In the genomic region with DNA sequence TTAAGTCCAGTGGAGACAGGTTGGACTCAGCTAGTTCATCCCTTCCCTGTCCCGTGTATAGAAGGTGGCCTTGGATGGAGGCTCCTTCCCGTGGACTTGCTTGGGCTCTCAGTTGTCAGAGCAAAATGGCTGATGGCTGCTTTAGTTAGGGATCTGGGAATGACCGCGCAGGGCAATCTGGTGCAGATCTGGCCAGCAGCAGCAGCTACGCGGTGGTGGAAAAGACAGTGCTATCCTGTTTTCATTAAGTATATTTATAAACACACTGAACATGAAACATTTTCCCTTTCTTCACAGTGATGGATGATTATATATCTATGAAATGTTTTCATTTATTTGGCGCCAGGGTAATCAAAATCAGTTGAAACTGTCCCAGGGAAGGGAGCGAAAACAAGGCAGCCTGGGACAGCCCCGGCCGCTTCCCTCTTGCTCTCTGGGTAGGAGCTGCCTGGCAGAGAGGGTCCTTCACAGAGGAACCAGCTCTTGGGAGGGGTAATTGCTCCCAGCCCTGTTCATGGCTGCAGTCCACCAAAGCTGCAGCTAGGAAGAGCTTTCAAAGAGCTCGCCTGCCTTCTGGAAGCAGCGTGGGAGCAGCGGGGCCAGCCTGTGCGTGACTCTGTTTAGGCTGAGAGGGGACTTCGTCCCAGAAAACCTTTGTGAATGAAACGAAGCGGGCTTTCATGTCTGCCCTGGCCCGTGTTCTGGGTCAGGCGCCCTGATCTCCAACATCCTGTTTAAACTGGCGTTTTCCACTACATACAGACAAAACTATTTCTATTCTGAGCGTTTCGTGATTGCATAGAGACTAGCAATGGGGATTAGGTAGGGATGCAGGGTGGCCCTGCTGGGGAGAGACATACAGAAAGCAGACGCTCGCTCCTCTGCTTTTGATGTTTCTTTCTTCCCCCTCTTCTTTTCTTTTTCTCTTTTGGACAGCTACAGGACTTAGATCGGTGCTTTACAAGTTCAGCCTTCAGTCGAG, we compare ENCODE assay signal across 10 mouse cellular contexts. TPM values are rescaled to one million over a fixed set of nuclear protein-coding genes. Genes with fewer than 3 reads are reported as not detected.
A peak's percentile ranks its signal among the peaks of the same experiment; 100 is the strongest.
DNase-seq lines count a peak whose midpoint lies in the region; ATAC-seq and TF ChIP-seq lines count a peak whose summit lies in the region.
"Had no signal": no experiment of that assay in that cellular context is flagged by ENCODE, and none has a peak within 500 bp of the region (broad histone marks: within the 10 kb centered on the region; RNA-seq: fewer than 3 reads in every experiment).

No protein-coding gene starts in this region.

- no peaks in the 10 kb centered on the region for H3K36me3 ChIP-seq in hindbrain, embryonic 11.5 days (ENCODE audit: control insufficient read depth, insufficient read depth, low read length)
- H3K36me3 ChIP-seq in hindbrain, embryonic 13.5 days, result no peaks in the 10 kb centered on the region
- no peaks in the 10 kb centered on the region for H3K36me3 ChIP-seq in embryonic facial prominence, embryonic 15.5 days

- no peak for TF ChIP-seq POLR2A in brain, embryonic 14.5 days (IDR thresholded peaks at IDR 0.05; ENCODE audit: borderline replicate concordance, extremely low read depth, insufficient read depth, insufficient read length, poor library complexity, severe bottlenecking)

- H3K27ac ChIP-seq in hindbrain, embryonic 11.5 days (ENCODE audit: low read depth, low read length), result no peak overlapping the region
- no peak overlapping the region for H3K27ac ChIP-seq in hindbrain, embryonic 13.5 days
- peak overlapping the region; percentile 70 for H3K27ac ChIP-seq in embryonic facial prominence, embryonic 15.5 days (replicated peaks)

- H3K9ac ChIP-seq in hindbrain, embryonic 11.5 days (ENCODE audit: low read depth, low read length), result no peak overlapping the region
- no peak overlapping the region for H3K9ac ChIP-seq in hindbrain, embryonic 13.5 days
- no peak overlapping the region for H3K9ac ChIP-seq in embryonic facial prominence, embryonic 15.5 days

- H3K9me3 ChIP-seq in hindbrain, embryonic 11.5 days (ENCODE audit: control insufficient read depth, low read length), result no peaks in the 10 kb centered on the region
- no peaks in the 10 kb centered on the region for H3K9me3 ChIP-seq in hindbrain, embryonic 13.5 days
- no peaks in the 10 kb centered on the region for H3K9me3 ChIP-seq in embryonic facial prominence, embryonic 15.5 days (replicated peaks)

- ATAC-seq in hindbrain, embryonic 11.5 days (ENCODE audit: low FRiP score), result no peak
- no peak for ATAC-seq in hindbrain, embryonic 13.5 days (ENCODE audit: low FRiP score)
- ATAC-seq in embryonic facial prominence, embryonic 15.5 days (ENCODE audit: insufficient number of reproducible peaks, low FRiP score, low TSS enrichment, low read depth), result peak; percentile 89

- no peak overlapping the region for H3K4me2 ChIP-seq in hindbrain, embryonic 11.5 days (replicated peaks; ENCODE audit: low read depth, low read length)
- no peak overlapping the region for H3K4me2 ChIP-seq in hindbrain, embryonic 13.5 days
- H3K4me2 ChIP-seq in embryonic facial prominence, embryonic 15.5 days (replicated peaks), result peak overlapping the region; percentile 39

- H3K27me3 ChIP-seq in hindbrain, embryonic 11.5 days (ENCODE audit: control insufficient read depth, insufficient read depth, low read length), result no peaks in the 10 kb centered on the region
- no peaks in the 10 kb centered on the region for H3K27me3 ChIP-seq in hindbrain, embryonic 13.5 days
- H3K27me3 ChIP-seq in embryonic facial prominence, embryonic 15.5 days, result no peaks in the 10 kb centered on the region

- WGBS in hindbrain, embryonic 11.5 days, result 57% methylated on average over 26 of the region's 26 CpGs
- 62% methylated on average over 26 of the region's 26 CpGs for WGBS in hindbrain, embryonic 13.5 days
- 21% methylated on average over 26 of the region's 26 CpGs for WGBS in embryonic facial prominence, embryonic 15.5 days

- TF ChIP-seq CTCF in brain, embryonic 14.5 days (IDR thresholded peaks at IDR 0.05; ENCODE audit: borderline replicate concordance, extremely low read depth, insufficient read depth, insufficient read length), result no peak

- H3K4me1 ChIP-seq in hindbrain, embryonic 11.5 days (replicated peaks; ENCODE audit: control insufficient read depth, insufficient read depth, low read length), result no peaks in the 10 kb centered on the region
- no peaks in the 10 kb centered on the region for H3K4me1 ChIP-seq in hindbrain, embryonic 13.5 days (replicated peaks)
- peaks cover 18% of the 10 kb centered on the region for H3K4me1 ChIP-seq in embryonic facial prominence, embryonic 15.5 days

- no peak overlapping the region for H3K4me3 ChIP-seq in hindbrain, embryonic 11.5 days (ENCODE audit: low read depth, low read length)
- H3K4me3 ChIP-seq in hindbrain, embryonic 13.5 days, result no peak overlapping the region
- H3K4me3 ChIP-seq in embryonic facial prominence, embryonic 15.5 days (replicated peaks), result 0 out of 2 replicates have a peak overlapping the region, but pooled peaks have one; percentile 7
- H3K4me3 ChIP-seq: megakaryocyte, embryonic 14.5 days had no signal

- DNase-seq in hindbrain, embryonic 11.5 days (ENCODE audit: low spot score), result peak; percentile 33
- peak; percentile 76 for DNase-seq in brain, embryonic 14.5 days (ENCODE audit: low read depth)
- DNase-seq in lung, postnatal 14 days, result peak; percentile 23
- DNase-seq in urinary bladder, postnatal 14 days (ENCODE audit: low spot score), result no peak
- DNase-seq in urinary bladder, adult 2 months (ENCODE audit: low spot score), result no peak
- no peak for DNase-seq in thymus, postnatal 25 days
- DNase-seq: cerebellum, adult 8-10 months had no signal

RNA-seq across cellular contexts. Expression of gene Runx1, which starts 19.6 kb away (rescaled TPM):
- 1.2 and 2.6 TPM in 2 replicates for polyA plus RNA-seq in hindbrain, embryonic 11.5 days (2014; fragmentation: Nextera tagmentation; extraction: Ambion mirVana)
- polyA plus RNA-seq in hindbrain, embryonic 13.5 days (2015; fragmentation: Nextera tagmentation; extraction: Ambion mirVana), result 2.1 and 3.0 TPM in 2 replicates
- 0.48 and 1.4 TPM in 2 replicates for polyA plus RNA-seq in brain, embryonic 14.5 days (2012; rRNA removed)
- polyA plus RNA-seq in embryonic facial prominence, embryonic 15.5 days (2015; fragmentation: Nextera tagmentation; extraction: Ambion mirVana), result 17.0 and 18.9 TPM in 2 replicates
- 8.6 and 13.5 TPM in 2 replicates for polyA plus RNA-seq in urinary bladder, adult 2 months (2012; rRNA removed)

Comparison
In these comparisons a context has a peak if more than half of its experiments do, and no peak if none do; other contexts are left out.
1. DNase-seq: peak in hindbrain, embryonic 11.5 days (single experiment), brain, embryonic 14.5 days (single experiment) and lung, postnatal 14 days (single experiment); none in urinary bladder, postnatal 14 days (single experiment), urinary bladder, adult 2 months (single experiment) and thymus, postnatal 25 days (single experiment).